Mouse (Mus musculus): ENCODE data around the gene Atp6v1e1.

GRCm38 (mm10) chr6:120860079-120860478 lies 37.5 kb upstream of the Atp6v1e1 start:
- TF ChIP-seq HCFC1 (IDR thresholded peaks at IDR 0.05; ENCODE audit: borderline replicate concordance, insufficient read depth, low read length) (no peak), ZC3H11A (IDR thresholded peaks at IDR 0.05; ENCODE audit: borderline replicate concordance, low read depth, low read length) (no peak), ZNF384 (IDR thresholded peaks at IDR 0.05; ENCODE audit: low read depth, low read length) (no peak), CHD2 (IDR thresholded peaks at IDR 0.05; ENCODE audit: low read depth, low read length) (no peak)
